Mouse (Mus musculus): ENCODE data around the gene Rab9. TPM values are rescaled to one million over a fixed set of nuclear protein-coding genes. Genes with fewer than 3 reads are reported as not detected.
"Not testable (repeated sequence)": the region's sequence is repeated elsewhere in the genome, so short reads cannot be mapped to it uniquely, and the experiment has no call there.

Gene Rab9
- 10 to 100 TPM; 22.4 to 25.3 TPM for total RNA-seq (2021)

- peak; percentile 82 for DNase-seq (ENCODE audit: low spot score)
- intact Hi-C loops (cut with DNase I) = loop anchor here (5.0 kb wide), 2 partner anchors 37 to 38 kb away; partner anchors contain the start of genes Ofd1, Tceanc and Trappc2
Measured at GRCm38 (mm10) chrX:166479365-166479983, at the start of gene Rab9. Gene Rab9, minus strand, starts transcription at chrX:166479867.

GRCm38 (mm10) chrX:166528126-166528525 lies 48.5 kb upstream of the Rab9 start:
- intact Hi-C loops (cut with DNase I) = no loop called here
- DNase-seq (ENCODE audit: low spot score) = no peak

- intact Hi-C loops (cut with DNase I) = no loop called here
Measured at GRCm38 (mm10) chrX:166525637-166526315, 46.1 kb upstream of the Rab9 start.

GRCm38 (mm10) chrX:166520782-166521181 lies 41.1 kb upstream of the Rab9 start:
- DNase-seq (ENCODE audit: low spot score) = no peak
- intact Hi-C loops (cut with DNase I) = no loop called here

More at GRCm38 (mm10) chrX:166525637-166526315, 46.1 kb upstream of the Rab9 start:
- DNase-seq (ENCODE audit: low spot score) = no peak

GRCm38 (mm10) chrX:166518345-166518744 lies 38.7 kb upstream of the Rab9 start, which contains the start of gene Tceanc:
Gene Tceanc, minus strand, starts transcription at chrX:166518567.
- DNase-seq (ENCODE audit: low spot score) = no peak
- intact Hi-C loops (cut with DNase I) = loop anchor here (5.0 to 10.0 kb wide), 2 partner anchors 41 to 136 kb away; partner anchors contain the start of gene Rab9

GRCm38 (mm10) chrX:166516631-166517030 lies 37.0 kb upstream of the Rab9 start:
- no peak for DNase-seq (ENCODE audit: low spot score)
- intact Hi-C loops (cut with DNase I) = loop anchor here (5.0 to 10.0 kb wide), 2 partner anchors 39 to 138 kb away; partner anchors contain the start of gene Rab9

- no peak for DNase-seq (ENCODE audit: low spot score)
- intact Hi-C loops (cut with DNase I) = loop anchor here (5.0 to 10.0 kb wide), 2 partner anchors 39 to 139 kb away; partner anchors contain the start of gene Rab9
Measured at GRCm38 (mm10) chrX:166515923-166516322, 36.3 kb upstream of the Rab9 start.

GRCm38 (mm10) chrX:166514035-166514434 lies 34.4 kb upstream of the Rab9 start:
- intact Hi-C loops (cut with DNase I) = loop anchor here (5.0 to 10.0 kb wide), 2 partner anchors 72 to 141 kb away; partner anchors contain the start of genes Ofd1 and Trappc2
- not testable (repeated sequence) for DNase-seq (ENCODE audit: low spot score)

GRCm38 (mm10) chrX:166512071-166512470 lies 32.4 kb upstream of the Rab9 start:
- intact Hi-C loops (cut with DNase I) = loop anchor here (5.0 to 10.0 kb wide), 2 partner anchors 70 to 143 kb away; partner anchors contain the start of genes Ofd1 and Trappc2

GRCm38 (mm10) chrX:166511107-166511506 lies 31.4 kb upstream of the Rab9 start:
- no peak for DNase-seq (ENCODE audit: low spot score)
- intact Hi-C loops (cut with DNase I) = loop anchor here (5.0 to 10.0 kb wide), 2 partner anchors 69 to 144 kb away; partner anchors contain the start of genes Ofd1 and Trappc2

More at GRCm38 (mm10) chrX:166512071-166512470, 32.4 kb upstream of the Rab9 start:
- no peak for DNase-seq (ENCODE audit: low spot score)

GRCm38 (mm10) chrX:166509761-166510738 lies 30.4 kb upstream of the Rab9 start:
- intact Hi-C loops (cut with DNase I) = loop anchor here (5.0 to 10.0 kb wide), 2 partner anchors 68 to 145 kb away; partner anchors contain the start of genes Ofd1 and Trappc2
- DNase-seq (ENCODE audit: low spot score) = peak; percentile 92

GRCm38 (mm10) chrX:166504421-166504820 lies 24.8 kb upstream of the Rab9 start:
- DNase-seq (ENCODE audit: low spot score) = no peak
- intact Hi-C loops (cut with DNase I) = no loop called here

- DNase-seq (ENCODE audit: low spot score) = no peak
- intact Hi-C loops (cut with DNase I) = no loop called here
Measured at GRCm38 (mm10) chrX:166499496-166500190, 20.0 kb upstream of the Rab9 start.

GRCm38 (mm10) chrX:166497771-166498170 lies 18.1 kb upstream of the Rab9 start:
- DNase-seq (ENCODE audit: low spot score) = no peak

GRCm38 (mm10) chrX:166495052-166495451 lies 15.4 kb upstream of the Rab9 start:
- intact Hi-C loops (cut with DNase I) = no loop called here

More at GRCm38 (mm10) chrX:166497771-166498170, 18.1 kb upstream of the Rab9 start:
- intact Hi-C loops (cut with DNase I) = no loop called here

GRCm38 (mm10) chrX:166478631-166479364 lies 869 bp downstream of the Rab9 start:
- DNase-seq (ENCODE audit: low spot score) = no peak
- intact Hi-C loops (cut with DNase I) = loop anchor here (5.0 kb wide), 2 partner anchors 36 to 39 kb away; partner anchors contain the start of genes Ofd1, Tceanc and Trappc2

More at GRCm38 (mm10) chrX:166495052-166495451, 15.4 kb upstream of the Rab9 start:
- DNase-seq (ENCODE audit: low spot score) = no peak

GRCm38 (mm10) chrX:166477393-166477792 lies 2.3 kb downstream of the Rab9 start:
- no peak for DNase-seq (ENCODE audit: low spot score)
- intact Hi-C loops (cut with DNase I) = loop anchor here (5.0 kb wide), 2 partner anchors 35 to 40 kb away; partner anchors contain the start of genes Ofd1, Tceanc and Trappc2

- no peak for DNase-seq (ENCODE audit: low spot score)
- intact Hi-C loops (cut with DNase I) = no loop called here
Measured at GRCm38 (mm10) chrX:166472612-166473011, 7.1 kb downstream of the Rab9 start.

Data from heart, postnatal 25 days (tissue).